Mouse (Mus musculus): ENCODE results near the gene Dhdh. TPM values are rescaled to one million over a fixed set of nuclear protein-coding genes. Genes with fewer than 3 reads are reported as not detected.
A peak's percentile ranks its signal among the peaks of the same experiment; 100 is the strongest.

Gene Dhdh
- polyA plus RNA-seq, 1 experiment from 2014 or later, result 1.8 TPM

- Histone ChIP-seq H3K4me2 (ENCODE audit: low read length) (no peak overlapping the region), H3K4me1 (replicated peaks; ENCODE audit: insufficient read depth, low read length) (no peaks in the 10 kb centered on the region), H3K9ac (ENCODE audit: low read depth, low read length) (no peak overlapping the region), H3K9me3 (replicated peaks; ENCODE audit: low read length) (no peaks in the 10 kb centered on the region), H3K27ac (no peak overlapping the region), H3K36me3 (ENCODE audit: insufficient read depth, low read length) (peaks cover 73% of the 10 kb centered on the region), H3K27me3 (ENCODE audit: insufficient read depth, low read length) (no peaks in the 10 kb centered on the region), H3K4me3 (replicated peaks; ENCODE audit: low read depth, low read length) (no peak overlapping the region)
- ATAC-seq (replicated peaks; ENCODE audit: low FRiP score, low read depth) (no peak), DNase-seq (ENCODE audit: low spot score) (no peak)
- 97% methylated on average over 6 of the region's 6 CpGs for WGBS
- TF ChIP-seq CTCF (IDR thresholded peaks at IDR 0.05; ENCODE audit: low read depth), result no peak
Measured at GRCm38 (mm10) chr7:45498427-45498826, 9.8 kb upstream of the Dhdh start.

GRCm38 (mm10) chr7:45494548-45494947 is 5.9 kb upstream of the Dhdh start:
- no peak for DNase-seq (ENCODE audit: low spot score)
- no peak for TF ChIP-seq CTCF (IDR thresholded peaks at IDR 0.05; ENCODE audit: low read depth)
- Histone ChIP-seq H3K9me3 (replicated peaks; ENCODE audit: low read length) (no peaks in the 10 kb centered on the region), H3K27ac (no peak overlapping the region), H3K9ac (ENCODE audit: low read depth, low read length) (no peak overlapping the region), H3K36me3 (ENCODE audit: insufficient read depth, low read length) (peaks cover 58% of the 10 kb centered on the region), H3K4me3 (replicated peaks; ENCODE audit: low read depth, low read length) (no peak overlapping the region), H3K4me1 (replicated peaks; ENCODE audit: insufficient read depth, low read length) (no peaks in the 10 kb centered on the region; the same call in 1 of the 2 replicates), H3K27me3 (ENCODE audit: insufficient read depth, low read length) (no peaks in the 10 kb centered on the region), H3K4me2 (ENCODE audit: low read length) (no peak overlapping the region)
- ATAC-seq (replicated peaks; ENCODE audit: low FRiP score, low read depth), result no peak
- WGBS, result 84% methylated on average over 9 of the region's 9 CpGs

GRCm38 (mm10) chr7:45492951-45493350 is 4.3 kb upstream of the Dhdh start:
- no peaks in the 10 kb centered on the region; the same call in 1 of the 2 replicates for H3K4me1 ChIP-seq (replicated peaks; ENCODE audit: insufficient read depth, low read length)
- DNase-seq (ENCODE audit: low spot score), result no peak
- no peak overlapping the region for H3K9ac ChIP-seq (ENCODE audit: low read depth, low read length)
- WGBS, result 96% methylated on average over 5 of the region's 5 CpGs
- TF ChIP-seq CTCF (IDR thresholded peaks at IDR 0.05; ENCODE audit: low read depth), result no peak
- no peaks in the 10 kb centered on the region for H3K9me3 ChIP-seq (replicated peaks; ENCODE audit: low read length)
- no peak overlapping the region for H3K4me2 ChIP-seq (ENCODE audit: low read length)
- no peaks in the 10 kb centered on the region for H3K27me3 ChIP-seq (ENCODE audit: insufficient read depth, low read length)
- H3K36me3 ChIP-seq (ENCODE audit: insufficient read depth, low read length), result peaks cover 43% of the 10 kb centered on the region
- no peak overlapping the region for H3K4me3 ChIP-seq (replicated peaks; ENCODE audit: low read depth, low read length)
- no peak for ATAC-seq (replicated peaks; ENCODE audit: low FRiP score, low read depth)
- no peak overlapping the region for H3K27ac ChIP-seq

GRCm38 (mm10) chr7:45492225-45492844 is 3.7 kb upstream of the Dhdh start:
- no peak for DNase-seq (ENCODE audit: low spot score)
- H3K9ac ChIP-seq (ENCODE audit: low read depth, low read length), result no peak overlapping the region
- H3K27me3 ChIP-seq (ENCODE audit: insufficient read depth, low read length), result no peaks in the 10 kb centered on the region
- peaks cover 38% of the 10 kb centered on the region for H3K36me3 ChIP-seq (ENCODE audit: insufficient read depth, low read length)
- TF ChIP-seq CTCF (IDR thresholded peaks at IDR 0.05; ENCODE audit: low read depth), result no peak
- no peak for ATAC-seq (replicated peaks; ENCODE audit: low FRiP score, low read depth)
- no peak overlapping the region for H3K4me3 ChIP-seq (replicated peaks; ENCODE audit: low read depth, low read length)
- no peak overlapping the region for H3K27ac ChIP-seq
- H3K9me3 ChIP-seq (replicated peaks; ENCODE audit: low read length), result no peaks in the 10 kb centered on the region
- no peaks in the 10 kb centered on the region; the same call in 1 of the 2 replicates for H3K4me1 ChIP-seq (replicated peaks; ENCODE audit: insufficient read depth, low read length)
- 95% methylated on average over 8 of the region's 8 CpGs for WGBS
- H3K4me2 ChIP-seq (ENCODE audit: low read length), result no peak overlapping the region

GRCm38 (mm10) chr7:45491264-45491663 is 2.7 kb upstream of the Dhdh start:
- no peaks in the 10 kb centered on the region for H3K9me3 ChIP-seq (replicated peaks; ENCODE audit: low read length)
- H3K36me3 ChIP-seq (ENCODE audit: insufficient read depth, low read length), result peaks cover 30% of the 10 kb centered on the region
- TF ChIP-seq CTCF (IDR thresholded peaks at IDR 0.05; ENCODE audit: low read depth), result no peak
- H3K4me2 ChIP-seq (ENCODE audit: low read length), result peak overlapping the region; percentile 19; the same call in 1 of the 2 replicates
- H3K4me3 ChIP-seq (replicated peaks; ENCODE audit: low read depth, low read length), result no peak overlapping the region
- 15% methylated on average over 3 of the region's 3 CpGs for WGBS
- H3K27me3 ChIP-seq (ENCODE audit: insufficient read depth, low read length), result no peaks in the 10 kb centered on the region
- H3K27ac ChIP-seq, result peak overlapping the region; percentile 37; the same call in 1 of the 2 replicates
- ATAC-seq (replicated peaks; ENCODE audit: low FRiP score, low read depth) (no peak), DNase-seq (ENCODE audit: low spot score) (peak; percentile 47)
- H3K4me1 ChIP-seq (replicated peaks; ENCODE audit: insufficient read depth, low read length), result no peaks in the 10 kb centered on the region; the same call in 1 of the 2 replicates
- no peak overlapping the region for H3K9ac ChIP-seq (ENCODE audit: low read depth, low read length)

GRCm38 (mm10) chr7:45490822-45491221 is 2.2 kb upstream of the Dhdh start:
- DNase-seq (ENCODE audit: low spot score) (peak; percentile 38), ATAC-seq (replicated peaks; ENCODE audit: low FRiP score, low read depth) (0 out of 2 replicates have a peak, but pooled peaks have one; percentile 13)
- H3K4me3 ChIP-seq (replicated peaks; ENCODE audit: low read depth, low read length), result no peak overlapping the region
- no peak overlapping the region for H3K9ac ChIP-seq (ENCODE audit: low read depth, low read length)
- WGBS, result 29% methylated on average over 9 of the region's 9 CpGs
- no peaks in the 10 kb centered on the region for H3K9me3 ChIP-seq (replicated peaks; ENCODE audit: low read length)
- H3K4me2 ChIP-seq (ENCODE audit: low read length), result 0 out of 2 replicates have a peak overlapping the region, but pooled peaks have one; percentile 25
- H3K27ac ChIP-seq, result peak overlapping the region; percentile 37; the same call in 1 of the 2 replicates
- no peaks in the 10 kb centered on the region; the same call in 1 of the 2 replicates for H3K4me1 ChIP-seq (replicated peaks; ENCODE audit: insufficient read depth, low read length)
- H3K27me3 ChIP-seq (ENCODE audit: insufficient read depth, low read length), result no peaks in the 10 kb centered on the region
- no peak for TF ChIP-seq CTCF (IDR thresholded peaks at IDR 0.05; ENCODE audit: low read depth)
- peaks cover 30% of the 10 kb centered on the region for H3K36me3 ChIP-seq (ENCODE audit: insufficient read depth, low read length)

Data from kidney, postnatal 0 days (tissue).